Mouse (Mus musculus): ENCODE data around the gene Lrrc71. TPM values are rescaled to one million over a fixed set of nuclear protein-coding genes. Genes with fewer than 3 reads are reported as not detected.

Lrrc71 gene
- under 1 TPM; 0.29 to 0.69 TPM for total RNA-seq (2023)

GRCm38 (mm10) chr3:87748431-87748830, at the start of gene Lrrc71:
TSS of gene Lrrc71 (minus strand) at chr3:87748625.

GRCm38 (mm10) chr3:87796736-87797334, 48.4 kb upstream of the Lrrc71 start, which contains the start of gene Insrr:
TSS of gene Insrr (plus strand) at chr3:87796951.

GRCm38 (mm10) chr3:87794922-87795325, 46.5 kb upstream of the Lrrc71 start, which contains the start of gene Ntrk1:
TSS of gene Ntrk1 (minus strand) at chr3:87795162.

Other genes starting within 250 kb of the Lrrc71 start
- gene Etv3, start 223.2 kb downstream of the Lrrc71 start, total RNA-seq (2023), result 10 to 100 TPM; 25.1 to 28.1 TPM
- gene Arhgef11, start 131.1 kb downstream of the Lrrc71 start, total RNA-seq (2023), result 10 to 100 TPM; 25.2 to 25.9 TPM
- gene Ntrk1, start 46.5 kb upstream of the Lrrc71 start, total RNA-seq (2023), result not detected
- gene Insrr, start 48.3 kb upstream of the Lrrc71 start, total RNA-seq (2023), result not detected
- gene Pear1, start 75.7 kb upstream of the Lrrc71 start, total RNA-seq (2023), result 1 to 10 TPM in 1 of 2 experiments, under 1 TPM in 1; 0.95 to 1.1 TPM
- gene Sh2d2a, start 98.1 kb upstream of the Lrrc71 start, total RNA-seq (2023), result 1 to 10 TPM; 1.2 TPM
- gene Prcc, start 137.0 kb upstream of the Lrrc71 start, total RNA-seq (2023), result 10 to 100 TPM; 26.6 to 27.9 TPM
- gene Hdgf, start 157.7 kb upstream of the Lrrc71 start, total RNA-seq (2023), result 100 to 1,000 TPM; 113 to 114 TPM
- gene Mrpl24, start 170.9 kb upstream of the Lrrc71 start, total RNA-seq (2023), result 10 to 100 TPM; 70.6 to 84.0 TPM
- gene Isg20l2, start 181.7 kb upstream of the Lrrc71 start, total RNA-seq (2023), result 10 to 100 TPM; 21.3 to 25.8 TPM
- gene Rrnad1, start 182.1 kb upstream of the Lrrc71 start, total RNA-seq (2023), result 10 to 100 TPM; 12.3 to 14.4 TPM
- gene Crabp2, start 200.0 kb upstream of the Lrrc71 start, total RNA-seq (2023), result under 1 TPM in 1 of 2 experiments, not detected in 1; 0.73 TPM
- not detected for gene Nes, start 222.5 kb upstream of the Lrrc71 start, total RNA-seq (2023)